Mouse (Mus musculus) forebrain, embryonic 13.5 days (tissue): Measurements from ENCODE around the gene Dscaml1. TPM values are rescaled to one million over a fixed set of nuclear protein-coding genes. Genes with fewer than 3 reads are reported as not detected.

Experiments used
- ATAC-seq: fragments of 200-750 bp; cut with Nextera tagmentation; 2 replicates; pipeline ENCODE4 v1.8.0; 2017
- H3K27ac ChIP-seq: fragments of 300-500 bp; sonication (generic); 2 replicates; pipeline ENCODE4 v1.5.1; 2015; ENCODE audit warnings: inconsistent platforms, mild to moderate bottlenecking, moderate library complexity
- H3K27me3 ChIP-seq: fragments of 300-500 bp; sonication (generic); 2 replicates; pipeline ENCODE4 v1.6.1; 2015; ENCODE audit warnings: mild to moderate bottlenecking, inconsistent platforms
- H3K36me3 ChIP-seq: fragments of 300-500 bp; sonication (generic); 2 replicates; pipeline ENCODE4 v1.6.1; 2015; ENCODE audit warnings: mild to moderate bottlenecking, inconsistent platforms; ENCODE audit not compliant: poor library complexity, severe bottlenecking
- H3K4me1 ChIP-seq: fragments of 300-500 bp; sonication (generic); 2 replicates; pipeline ENCODE4 v1.6.1; 2015; ENCODE audit warnings: inconsistent platforms
- H3K4me2 ChIP-seq: fragments of 300-500 bp; sonication (generic); 2 replicates; pipeline ENCODE4 v1.6.1; 2015; ENCODE audit warnings: inconsistent platforms, mild to moderate bottlenecking, moderate library complexity
- H3K4me3 ChIP-seq: fragments of 300-500 bp; sonication (generic); 2 replicates; pipeline ENCODE4 v1.5.1; 2015; ENCODE audit warnings: mild to moderate bottlenecking, inconsistent platforms
- H3K9ac ChIP-seq: fragments of 300-500 bp; sonication (generic); 2 replicates; pipeline ENCODE4 v1.6.1; 2015; ENCODE audit warnings: mild to moderate bottlenecking, inconsistent platforms
- H3K9me3 ChIP-seq: fragments of 300-500 bp; sonication (generic); replicated peaks from 2 replicates; pipeline ENCODE4 v1.6.1; 2016; ENCODE audit warnings: inconsistent platforms
- WGBS: fragments of 180-500 bp; shearing (Covaris S2); methylation state at CpG from one replicate; pipeline ENCODE4 v1.1.7; 2015; 5-methylcytosine and 5-hydroxymethylcytosine counted together
- polyA plus RNA-seq: library from polyadenylated mRNA; unstranded; fragments of >200 nt; fragmentation: Nextera tagmentation; extraction: Ambion mirVana; gene quantifications from 2 replicates; pipeline ENCODE4 v1.2.1, GENCODE M21; 2015

The Dscaml1 gene
- polyA plus RNA-seq, 1 experiment from 2014 or later: 9.6 TPM

DNA sequence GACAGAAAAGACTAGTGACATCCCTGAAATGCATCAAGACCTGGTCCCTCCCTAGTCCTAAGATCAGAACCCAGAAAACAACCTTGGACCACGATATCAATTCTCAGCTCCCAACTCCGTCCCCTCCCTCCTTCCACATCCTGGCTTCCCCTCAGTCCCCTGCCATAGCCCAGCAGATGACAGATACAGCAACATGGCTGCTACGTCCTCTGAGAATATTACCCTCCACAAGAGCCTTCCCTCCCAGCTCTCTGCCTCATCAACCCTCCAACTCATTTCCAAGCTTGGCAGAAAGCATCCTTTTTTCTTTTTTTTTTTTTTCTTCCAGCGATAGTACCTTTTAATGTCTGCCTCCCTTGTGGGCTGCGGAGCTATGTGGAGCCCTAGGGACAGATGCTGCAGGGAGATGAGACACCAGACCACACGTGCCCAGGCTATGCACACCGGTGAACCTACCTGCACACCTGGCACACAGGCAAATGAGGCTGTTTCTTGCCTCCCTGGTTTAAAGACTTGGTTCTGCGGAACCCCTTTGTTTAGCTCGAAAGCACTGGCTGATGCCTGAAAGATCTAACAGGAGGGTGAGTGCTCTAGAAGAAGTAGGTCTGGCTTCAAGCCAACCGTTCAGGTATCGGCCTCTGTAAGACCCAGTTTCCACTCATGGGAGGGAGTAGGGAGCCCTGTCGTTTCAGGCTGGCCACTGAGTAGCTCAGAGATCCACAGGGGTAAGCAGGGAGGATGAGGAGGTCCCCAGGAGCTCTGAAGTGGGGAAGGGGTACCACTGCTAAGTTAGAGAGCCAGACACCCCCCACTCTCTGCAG is 357.0 kb downstream of the Dscaml1 start:
- Histone ChIP-seq H3K9ac (no peak overlapping the region), H3K4me1 (no peaks in the 10 kb centered on the region), H3K9me3 (no peaks in the 10 kb centered on the region), H3K27ac (no peak overlapping the region), H3K4me2 (no peak overlapping the region), H3K27me3 (no peaks in the 10 kb centered on the region), H3K4me3 (no peak overlapping the region), H3K36me3 (peaks cover 25% of the 10 kb centered on the region)
- ATAC-seq: no peak
- WGBS: 79% methylated on average over 12 of the region's 12 CpGs

DNA sequence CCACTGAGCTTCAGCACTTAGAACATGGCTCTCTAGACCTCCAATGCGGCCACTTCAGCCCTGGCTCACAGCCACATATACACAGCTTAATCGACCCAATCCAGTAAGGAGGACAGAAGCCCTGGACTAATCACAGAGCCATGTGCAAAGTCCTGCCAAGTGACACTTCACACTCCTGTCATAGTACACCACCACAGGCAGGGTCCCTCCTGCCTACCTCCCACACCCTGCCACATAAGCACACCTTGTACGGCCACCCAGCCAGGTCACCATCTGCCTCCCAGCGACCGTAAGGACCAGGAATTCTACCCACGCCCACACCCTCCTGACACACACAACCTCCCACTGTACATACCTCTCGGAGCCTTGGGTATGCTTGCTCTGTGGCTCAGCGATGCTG is 360.6 kb downstream of the Dscaml1 start:
- Histone ChIP-seq H3K4me2 (no peak overlapping the region), H3K36me3 (peaks cover 16% of the 10 kb centered on the region), H3K9me3 (no peaks in the 10 kb centered on the region), H3K27ac (no peak overlapping the region), H3K4me3 (no peak overlapping the region), H3K9ac (no peak overlapping the region), H3K27me3 (no peaks in the 10 kb centered on the region), H3K4me1 (peaks cover 4% of the 10 kb centered on the region; the same call in 1 of the 2 replicates)
- no peak for ATAC-seq
- 88% methylated on average over 8 of the region's 8 CpGs for WGBS

DNA sequence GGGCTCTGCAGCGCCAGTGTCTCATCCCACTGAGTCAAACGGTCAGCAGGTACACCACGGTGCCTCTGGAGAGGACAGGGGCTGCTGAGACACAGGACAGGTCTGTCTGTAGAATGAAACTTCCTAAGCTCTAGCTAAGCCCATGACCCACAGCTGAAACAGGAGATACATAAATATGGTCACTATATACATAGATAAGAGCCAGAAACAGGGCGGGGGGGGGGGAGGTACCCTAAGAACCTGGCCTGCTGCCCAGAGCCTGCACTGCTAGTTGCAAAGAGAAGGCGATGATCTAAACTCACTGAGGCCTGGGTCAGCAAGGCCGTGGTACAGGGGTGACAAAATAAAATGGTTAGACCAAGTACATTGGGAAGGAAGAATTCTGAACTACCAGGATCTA is 361.1 kb downstream of the Dscaml1 start:
- Histone ChIP-seq H3K27me3 (no peaks in the 10 kb centered on the region), H3K27ac (no peak overlapping the region), H3K9me3 (no peaks in the 10 kb centered on the region), H3K4me2 (no peak overlapping the region), H3K36me3 (peaks cover 20% of the 10 kb centered on the region), H3K4me3 (no peak overlapping the region), H3K9ac (no peak overlapping the region), H3K4me1 (peaks cover 8% of the 10 kb centered on the region; the same call in 1 of the 2 replicates)
- 84% methylated on average over 6 of the region's 6 CpGs for WGBS
- ATAC-seq: no peak

DNA sequence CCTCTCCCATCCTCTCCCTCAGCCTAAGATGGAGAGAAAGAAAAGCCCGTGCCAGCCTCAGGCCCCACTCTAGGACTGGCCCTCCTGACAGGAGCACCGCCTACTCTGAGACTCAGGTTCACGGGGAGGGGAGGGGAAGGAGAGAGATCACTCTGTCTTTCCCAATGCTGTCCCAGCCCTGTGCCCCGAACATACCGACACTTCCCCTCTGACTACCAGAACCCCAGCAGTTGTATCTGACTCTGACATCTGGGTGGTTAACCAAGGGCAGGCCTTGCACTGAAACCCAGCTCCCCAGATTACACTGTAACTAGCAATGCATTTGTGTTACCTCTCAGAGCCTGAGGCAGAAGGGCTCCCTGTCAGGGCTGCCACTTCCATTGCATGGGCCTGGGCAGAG is 362.0 kb downstream of the Dscaml1 start:
- Histone ChIP-seq H3K4me1 (peaks cover 10% of the 10 kb centered on the region; the same call in 1 of the 2 replicates), H3K4me2 (no peak overlapping the region), H3K9ac (no peak overlapping the region), H3K36me3 (peaks cover 24% of the 10 kb centered on the region), H3K27ac (peak overlapping the region; percentile 25; the same call in 1 of the 2 replicates), H3K9me3 (no peaks in the 10 kb centered on the region), H3K27me3 (no peaks in the 10 kb centered on the region), H3K4me3 (no peak overlapping the region)
- WGBS: 55% methylated on average over 5 of the region's 5 CpGs
- no peak for ATAC-seq

DNA sequence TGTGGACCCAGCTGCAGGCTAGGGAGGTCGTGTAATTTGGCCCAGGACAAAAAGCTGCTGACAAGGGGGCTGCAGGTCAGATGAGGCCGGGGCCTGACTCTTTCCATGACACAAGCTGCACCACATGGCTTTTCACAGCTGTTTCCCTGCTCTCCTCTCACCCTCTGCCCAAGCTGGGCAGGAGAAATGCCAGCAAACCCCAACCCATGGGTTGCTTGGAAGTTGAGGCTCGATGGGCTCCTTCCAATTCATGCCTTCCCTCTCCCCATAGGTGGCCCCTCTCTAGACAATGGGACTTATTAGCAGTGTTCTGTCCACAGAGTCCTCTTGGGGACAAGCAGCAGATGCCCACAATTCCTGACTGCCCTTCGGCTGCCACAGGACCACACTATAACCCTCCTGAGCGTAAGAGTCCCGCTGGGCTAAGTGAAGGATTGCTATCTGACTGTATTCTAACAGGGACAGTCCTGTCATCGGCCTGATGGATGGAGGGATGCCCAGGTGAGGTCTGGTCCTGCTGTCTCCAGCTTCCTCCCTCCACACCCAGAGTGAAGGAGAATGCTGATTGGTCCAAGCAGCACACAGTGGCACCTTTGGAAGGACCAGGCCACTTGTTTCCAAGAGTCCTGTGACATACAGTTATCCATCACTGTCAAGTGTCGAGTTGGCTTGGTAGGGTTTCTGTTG is 365.2 kb downstream of the Dscaml1 start:
- Histone ChIP-seq H3K4me2 (no peak overlapping the region), H3K4me1 (peaks cover 10% of the 10 kb centered on the region; the same call in 1 of the 2 replicates)
- 81% methylated on average over 8 of the region's 8 CpGs for WGBS

DNA sequence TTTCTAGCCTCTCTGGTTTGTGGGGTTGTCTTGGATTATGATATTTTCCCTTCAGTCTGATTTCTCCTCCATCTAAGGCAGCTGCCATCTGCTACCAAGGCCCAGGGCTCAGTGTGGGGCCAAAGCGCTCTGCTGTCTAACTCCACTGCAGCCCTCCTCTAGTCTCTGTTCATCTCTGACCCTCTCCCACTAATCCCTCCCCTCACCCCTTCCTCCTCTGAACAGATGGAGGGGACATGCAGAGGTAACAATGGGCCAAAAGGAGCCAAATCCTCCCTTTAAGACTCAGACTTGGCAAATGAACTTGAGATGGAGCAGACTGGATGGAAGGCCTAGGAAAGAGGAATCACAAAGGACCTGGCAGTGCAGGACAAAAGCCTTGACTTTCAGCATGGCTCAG is 365.8 kb downstream of the Dscaml1 start:
- Histone ChIP-seq H3K27me3 (no peaks in the 10 kb centered on the region), H3K36me3 (peaks cover 26% of the 10 kb centered on the region), H3K27ac (peak overlapping the region; percentile 54), H3K9ac (no peak overlapping the region), H3K4me3 (no peak overlapping the region), H3K9me3 (no peaks in the 10 kb centered on the region), H3K4me1 (peaks cover 11% of the 10 kb centered on the region), H3K4me2 (no peak overlapping the region)
- WGBS: 68% methylated on average over 1 of the region's 1 CpGs
- no peak for ATAC-seq

More for the DNA sequence above, 365.2 kb downstream of the Dscaml1 start:
- Histone ChIP-seq H3K9ac (no peak overlapping the region), H3K27me3 (no peaks in the 10 kb centered on the region), H3K9me3 (no peaks in the 10 kb centered on the region), H3K4me3 (no peak overlapping the region), H3K36me3 (peaks cover 26% of the 10 kb centered on the region), H3K27ac (peak overlapping the region; percentile 54)
- ATAC-seq: no peak

DNA sequence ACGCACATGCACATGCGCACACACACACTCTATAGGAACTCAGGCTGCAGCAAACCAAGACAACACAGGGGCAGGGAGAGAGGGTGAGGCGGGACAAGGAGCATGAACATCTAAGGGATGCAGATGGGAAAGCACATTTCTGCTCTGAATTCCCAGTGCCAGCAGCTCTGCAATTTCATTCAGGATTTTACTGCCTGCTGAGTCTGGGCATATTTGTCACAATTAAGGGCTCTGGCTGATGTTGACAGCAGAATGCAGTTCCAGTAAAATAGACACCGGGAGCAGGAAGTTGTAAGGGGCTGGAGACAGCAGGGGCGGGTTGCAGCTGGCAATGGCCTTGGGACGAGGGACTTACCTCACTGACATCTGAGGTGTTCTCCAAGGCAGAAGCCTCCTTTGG is 367.3 kb downstream of the Dscaml1 start:
- no peaks in the 10 kb centered on the region for H3K27me3 ChIP-seq
- H3K4me1 ChIP-seq: peaks cover 25% of the 10 kb centered on the region
- 77% methylated on average over 6 of the region's 6 CpGs for WGBS
- H3K4me2 ChIP-seq: no peak overlapping the region
- no peak overlapping the region for H3K27ac ChIP-seq
- ATAC-seq: no peak
- H3K36me3 ChIP-seq: peaks cover 26% of the 10 kb centered on the region
- H3K9me3 ChIP-seq: no peaks in the 10 kb centered on the region
- 0 out of 2 replicates have a peak overlapping the region, but pooled peaks have one; percentile 12 for H3K9ac ChIP-seq
- no peak overlapping the region for H3K4me3 ChIP-seq

DNA sequence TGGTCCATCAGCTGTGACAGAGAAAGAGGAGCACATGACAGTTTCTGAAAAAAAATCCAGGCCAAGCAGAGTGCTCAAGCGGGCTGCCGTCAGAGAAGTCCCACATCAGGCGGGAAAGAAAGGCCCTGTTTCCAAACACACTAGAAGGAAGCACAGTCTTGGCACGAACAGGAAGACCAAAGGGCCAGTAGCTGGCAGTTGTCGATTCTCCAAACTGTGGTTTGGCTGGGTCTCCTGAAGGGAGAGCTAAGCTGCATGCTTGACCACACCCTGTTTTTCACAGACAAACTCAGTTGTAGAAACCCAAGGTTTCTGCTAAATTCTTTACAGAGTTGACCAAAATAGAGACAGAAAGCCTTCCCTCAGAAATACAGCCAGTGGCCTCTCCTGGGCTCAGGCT is 369.3 kb downstream of the Dscaml1 start:
- Histone ChIP-seq H3K27me3 (no peaks in the 10 kb centered on the region), H3K36me3 (peaks cover 22% of the 10 kb centered on the region), H3K9me3 (no peaks in the 10 kb centered on the region), H3K9ac (no peak overlapping the region), H3K4me2 (no peak overlapping the region), H3K27ac (no peak overlapping the region), H3K4me3 (no peak overlapping the region), H3K4me1 (peaks cover 32% of the 10 kb centered on the region)
- ATAC-seq: no peak
- 88% methylated on average over 5 of the region's 5 CpGs for WGBS

DNA sequence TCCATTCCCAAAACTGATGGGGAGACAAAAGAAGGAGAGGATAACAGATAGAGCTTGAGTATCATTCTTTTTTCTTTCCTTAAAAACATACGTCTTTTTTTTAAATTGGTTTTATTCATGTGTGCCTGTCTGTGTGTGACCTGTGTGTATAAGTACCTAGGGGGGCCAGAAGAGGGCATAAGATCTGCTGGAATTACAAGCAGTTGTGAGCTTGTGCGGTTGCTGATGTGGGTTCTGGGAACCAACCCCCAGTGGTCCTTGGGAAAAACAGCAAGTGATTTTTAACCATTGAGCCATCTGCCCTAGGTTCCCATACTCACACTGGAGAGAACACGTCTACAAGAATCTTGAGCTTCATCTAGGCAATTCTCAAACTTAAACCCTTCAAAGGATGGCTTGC is 370.8 kb downstream of the Dscaml1 start:
- H3K4me1 ChIP-seq: peaks cover 27% of the 10 kb centered on the region
- WGBS: 74% methylated on average over 3 of the region's 3 CpGs
- no peaks in the 10 kb centered on the region for H3K9me3 ChIP-seq
- no peak overlapping the region for H3K4me2 ChIP-seq
- H3K36me3 ChIP-seq: peaks cover 25% of the 10 kb centered on the region
- no peak overlapping the region for H3K4me3 ChIP-seq
- H3K9ac ChIP-seq: no peak overlapping the region
- H3K27ac ChIP-seq: peak overlapping the region; percentile 68
- no peaks in the 10 kb centered on the region for H3K27me3 ChIP-seq
- ATAC-seq: no peak

DNA sequence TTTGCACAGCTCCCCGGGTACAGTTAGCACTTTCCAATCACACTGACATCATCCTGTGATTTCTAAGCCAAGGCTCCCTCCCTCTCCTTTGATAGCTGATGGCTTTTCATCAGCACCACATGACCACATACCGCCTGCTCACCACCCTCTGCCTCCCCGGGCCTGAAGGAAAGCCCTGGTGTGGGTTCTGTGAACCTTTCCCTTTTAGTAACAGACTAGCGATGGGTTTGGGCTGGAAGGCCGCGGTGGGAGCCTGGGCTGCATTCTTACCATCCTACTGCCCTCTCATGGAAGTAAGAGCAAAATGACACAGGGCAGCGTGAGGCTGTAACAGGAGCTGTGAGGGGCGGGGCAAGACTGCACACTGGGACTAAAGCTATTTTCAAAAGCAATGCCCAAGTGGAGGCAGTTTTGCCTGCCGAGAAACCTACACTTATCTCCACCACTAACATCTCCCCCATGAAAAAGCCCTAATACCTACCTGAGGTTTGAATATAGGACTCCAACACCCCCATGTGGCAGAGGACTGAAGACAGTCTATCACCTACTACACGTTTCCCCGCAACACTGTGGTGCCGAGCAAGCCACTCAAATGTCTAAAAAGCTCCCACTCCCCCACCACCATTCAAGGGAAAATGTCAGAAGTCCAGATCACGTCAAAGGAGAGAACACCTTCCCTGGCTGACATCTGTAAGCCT is 372.2 kb downstream of the Dscaml1 start:
- H3K36me3 ChIP-seq: peaks cover 16% of the 10 kb centered on the region; the same call in 1 of the 2 replicates

DNA sequence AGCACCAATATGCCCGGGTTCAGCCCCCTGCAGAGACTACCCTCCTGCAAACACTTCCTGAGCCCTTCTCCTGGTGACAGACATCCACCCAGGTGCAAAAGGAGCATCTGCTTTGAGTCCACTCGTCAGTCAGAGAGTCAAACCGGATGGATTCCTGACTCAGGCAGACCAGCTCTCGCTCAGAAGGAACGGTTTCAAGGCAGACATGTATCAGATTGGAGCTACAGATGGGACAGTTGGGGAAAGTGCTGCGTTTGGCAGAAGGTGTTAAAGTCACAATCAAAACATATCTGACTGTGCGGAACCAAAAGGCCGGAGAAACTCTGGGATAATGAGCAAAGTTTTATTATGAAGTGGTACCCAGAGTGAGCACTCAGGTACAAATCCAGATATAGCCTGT is 373.0 kb downstream of the Dscaml1 start:
- Histone ChIP-seq H3K36me3 (peaks cover 12% of the 10 kb centered on the region; the same call in 1 of the 2 replicates), H3K27ac (peak overlapping the region; percentile 68), H3K4me3 (no peak overlapping the region), H3K4me2 (no peak overlapping the region; the same call in 1 of the 2 replicates), H3K27me3 (no peaks in the 10 kb centered on the region), H3K4me1 (peaks cover 22% of the 10 kb centered on the region), H3K9me3 (no peaks in the 10 kb centered on the region), H3K9ac (peak overlapping the region; percentile 43; the same call in 1 of the 2 replicates)
- peak; percentile 19; the same call in 1 of the 2 replicates for ATAC-seq
- 79% methylated on average over 8 of the region's 8 CpGs for WGBS

More for the DNA sequence above, 372.2 kb downstream of the Dscaml1 start:
- H3K27me3 ChIP-seq: no peaks in the 10 kb centered on the region
- peak overlapping the region; percentile 43; the same call in 1 of the 2 replicates for H3K9ac ChIP-seq
- H3K27ac ChIP-seq: peak overlapping the region; percentile 68
- no peaks in the 10 kb centered on the region for H3K9me3 ChIP-seq
- H3K4me1 ChIP-seq: peaks cover 22% of the 10 kb centered on the region
- H3K4me3 ChIP-seq: no peak overlapping the region
- peak overlapping the region; percentile 25 for H3K4me2 ChIP-seq
- ATAC-seq: peak; percentile 77
- WGBS: 10% methylated on average over 13 of the region's 13 CpGs
